In the genomic region with DNA sequence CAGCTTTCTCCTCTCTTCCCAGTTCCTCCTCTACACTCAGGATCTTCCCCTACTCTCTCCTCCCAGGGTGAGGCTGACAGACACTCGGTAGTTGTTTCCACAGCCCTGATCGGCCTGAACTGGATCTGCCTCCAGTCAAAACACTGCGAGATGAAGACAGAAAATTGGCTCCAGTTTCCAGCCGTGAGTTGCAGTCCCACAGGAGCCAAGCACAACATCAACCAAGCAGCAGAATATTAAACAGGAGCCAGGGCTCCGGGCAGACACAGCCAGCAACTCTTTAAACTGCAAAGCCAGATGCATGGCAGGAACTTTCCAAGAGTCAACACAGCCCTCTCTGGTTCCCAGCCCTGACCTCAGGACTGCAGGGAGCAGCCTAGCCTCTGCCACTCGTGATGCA, we compare ENCODE assay signal across 9 mouse cellular contexts. TPM values are rescaled to one million over a fixed set of nuclear protein-coding genes. Genes with fewer than 3 reads are reported as not detected.
DNase-seq lines count a peak whose midpoint lies in the region; ATAC-seq lines count a peak whose summit lies in the region.
"Had no signal": no experiment of that assay in that cellular context is flagged by ENCODE, and none has a peak within 500 bp of the region (broad histone marks: within the 10 kb centered on the region; RNA-seq: fewer than 3 reads in every experiment).

No protein-coding gene starts in this region.

- H3K36me3 ChIP-seq in hindbrain, embryonic 15.5 days: peaks cover 27% of the 10 kb centered on the region
- peaks cover 21% of the 10 kb centered on the region for H3K36me3 ChIP-seq in lung, embryonic 16.5 days (ENCODE audit: control insufficient read depth, insufficient read depth, low read length)
- H3K36me3 ChIP-seq: G1E had no signal

- peak; percentile 54 for ATAC-seq in hindbrain, embryonic 15.5 days (ENCODE audit: low FRiP score, low read depth)
- ATAC-seq in lung, embryonic 16.5 days (ENCODE audit: low read depth): peak; percentile 49
- ATAC-seq in erythroblast, adult 5-6 weeks (replicated peaks; ENCODE audit: low FRiP score, poor library complexity, severe bottlenecking): no peak

- no peak overlapping the region for H3K4me3 ChIP-seq in hindbrain, embryonic 15.5 days
- peak overlapping the region; percentile 8; the same call in 1 of the 2 replicates for H3K4me3 ChIP-seq in lung, embryonic 16.5 days (ENCODE audit: low read length)

- intact Hi-C loops in gastrocnemius, postnatal 14 days (cut with DNase I; ENCODE audit: low total_unique reads): no loop called here

- peak overlapping the region; percentile 87 for H3K4me2 ChIP-seq in hindbrain, embryonic 15.5 days
- H3K4me2 ChIP-seq in lung, embryonic 16.5 days (ENCODE audit: low read depth, low read length): peak overlapping the region; percentile 35

- H3K27me3 ChIP-seq in hindbrain, embryonic 15.5 days: no peaks in the 10 kb centered on the region
- no peaks in the 10 kb centered on the region for H3K27me3 ChIP-seq in lung, embryonic 16.5 days (ENCODE audit: control insufficient read depth, insufficient read depth, low read depth, low read length)

- H3K9ac ChIP-seq in hindbrain, embryonic 15.5 days: no peak overlapping the region
- H3K9ac ChIP-seq in lung, embryonic 16.5 days (ENCODE audit: low read length): no peak overlapping the region; the same call in 1 of the 2 replicates

- H3K9me3 ChIP-seq in hindbrain, embryonic 15.5 days: no peaks in the 10 kb centered on the region
- H3K9me3 ChIP-seq in lung, embryonic 16.5 days (ENCODE audit: control insufficient read depth, low read length): no peaks in the 10 kb centered on the region

- 3% methylated on average over 6 of the region's 6 CpGs for WGBS in hindbrain, embryonic 15.5 days
- WGBS in lung, embryonic 16.5 days: 13% methylated on average over 6 of the region's 6 CpGs

- peak overlapping the region; percentile 43 for H3K27ac ChIP-seq in hindbrain, embryonic 15.5 days (replicated peaks)
- peak overlapping the region; percentile 65 for H3K27ac ChIP-seq in lung, embryonic 16.5 days (ENCODE audit: low read length)

- peak; percentile 16 for DNase-seq in ovary, postnatal 36 days (ENCODE audit: low spot score)
- DNase-seq in ovary, postnatal 10 days (ENCODE audit: low spot score): no peak
- peak; percentile 52 for DNase-seq in gastrocnemius, postnatal 14 days
- no peak for DNase-seq in thymus, postnatal 25 days
- no peak for DNase-seq in cerebellum, adult 11 months

- H3K4me1 ChIP-seq in hindbrain, embryonic 15.5 days (replicated peaks): peaks cover 53% of the 10 kb centered on the region
- peaks cover 47% of the 10 kb centered on the region for H3K4me1 ChIP-seq in lung, embryonic 16.5 days (replicated peaks; ENCODE audit: control insufficient read depth, insufficient read depth, low read length)

RNA-seq across cellular contexts. Expression of a gene that starts 3.9 kb away (rescaled TPM):
- total RNA-seq in gastrocnemius, postnatal 14 days (2021): 1 to 10 TPM; 4.0 to 7.7 TPM
- 19.4 and 20.6 TPM in 2 replicates for polyA plus RNA-seq in hindbrain, embryonic 15.5 days (2015; fragmentation: Nextera tagmentation; extraction: Ambion mirVana)
- 6.1 and 9.4 TPM in 2 replicates for polyA plus RNA-seq in lung, embryonic 16.5 days (2015; fragmentation: Nextera tagmentation; extraction: Ambion mirVana)
- total RNA-seq in erythroblast, adult 5-6 weeks (2015; ENCODE audit: low replicate concordance): not detected in 2 replicates
- not detected in 2 replicates for total RNA-seq in erythroblast, adult 5-6 weeks (2017; ENCODE audit: low replicate concordance)
- polyA plus RNA-seq: G1E had no signal

Comparison
In these comparisons a context has a peak if more than half of its experiments do, and no peak if none do; other contexts are left out.
1. DNase-seq: peak in ovary, postnatal 36 days (single experiment) and gastrocnemius, postnatal 14 days (single experiment); none in ovary, postnatal 10 days (single experiment), thymus, postnatal 25 days (single experiment) and cerebellum, adult 11 months (single experiment).
2. RNA of a gene that starts 3.9 kb away (total RNA-seq): 4.0 to 7.7 TPM in gastrocnemius, postnatal 14 days; not detected in erythroblast, adult 5-6 weeks; every median in the first group is over 4 times any median in the second.